Mouse (Mus musculus) cerebellum, postnatal 4 days (tissue): ENCODE results near the gene Snx8.
"Not testable (repeated sequence)": the region's sequence is repeated elsewhere in the genome, so short reads cannot be mapped to it uniquely, and the experiment has no call there.

Experiments used
- DNase-seq, 2 experiments: peaks; one replicate each; pipeline ENCODE4 v3.0.0; 2022; ENCODE audit warnings: low spot score in 2 of 2, mixed read lengths in 1 of 2

The Snx8 gene

DNA sequence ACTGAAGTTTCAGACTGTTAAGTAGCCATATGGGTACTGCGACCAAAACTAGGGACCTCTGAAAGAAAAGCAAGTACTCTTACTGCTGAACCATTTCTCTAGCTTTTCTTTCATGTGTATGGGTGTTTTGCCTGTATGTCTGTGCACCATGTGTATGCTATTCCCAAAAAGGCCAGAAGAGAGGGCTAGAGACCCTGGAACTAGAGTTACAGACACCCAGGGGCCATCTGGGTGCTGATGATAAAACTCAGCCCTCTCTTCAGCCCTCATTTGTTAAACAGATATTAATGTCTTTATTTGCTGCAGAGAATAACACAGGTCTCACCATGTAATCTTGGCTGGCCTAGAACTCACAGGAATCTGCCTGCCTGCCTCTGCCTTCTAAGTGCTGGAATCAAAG lies 4.6 kb downstream of the Snx8 start:
- DNase-seq: no peak

- no peak for DNase-seq
Measured at GRCm38 (mm10) chr5:140383559-140383958, 5.5 kb downstream of the Snx8 start.

DNA sequence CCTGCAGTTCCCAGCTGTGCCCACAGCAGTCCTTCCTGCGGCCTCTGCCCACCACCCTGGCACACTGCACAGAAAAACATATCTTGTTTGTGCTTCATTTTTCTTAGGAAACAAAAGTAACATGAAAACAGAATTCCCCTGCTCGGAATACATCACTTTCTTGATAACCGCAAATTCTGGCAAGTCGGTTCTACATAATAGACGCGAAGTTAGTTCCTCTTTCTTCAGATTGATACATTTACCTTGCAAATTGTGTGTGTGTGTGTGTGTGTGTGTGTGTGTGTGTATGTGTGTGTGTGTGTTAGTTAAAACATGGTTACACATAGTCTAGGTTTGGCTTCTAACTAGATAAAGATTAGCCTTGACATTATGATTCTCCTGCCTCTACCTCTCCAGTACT lies 6.4 kb downstream of the Snx8 start:
- no peak for DNase-seq

GRCm38 (mm10) chr5:140381156-140381555 lies 7.9 kb downstream of the Snx8 start:
- no peak for DNase-seq

DNA sequence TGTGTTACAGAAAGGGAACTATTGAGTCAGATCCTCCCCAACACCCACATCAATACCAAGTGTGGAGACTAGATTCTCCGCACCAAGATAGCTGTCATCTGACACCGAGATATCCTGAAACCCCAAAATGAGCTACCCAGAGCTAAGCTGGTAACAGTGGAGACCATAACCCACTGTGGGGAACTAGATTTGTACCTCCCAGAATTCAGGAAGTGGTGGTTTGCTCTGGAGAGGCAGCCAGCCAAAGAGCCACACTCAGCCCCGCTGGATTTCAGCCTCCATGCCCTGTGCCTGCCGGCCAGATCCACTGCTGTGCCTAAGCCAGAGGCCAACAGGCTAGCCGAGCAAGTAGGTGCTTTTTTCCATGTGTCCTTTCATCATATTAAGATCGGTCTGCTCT lies 9.8 kb downstream of the Snx8 start:
- DNase-seq: no peak

DNA sequence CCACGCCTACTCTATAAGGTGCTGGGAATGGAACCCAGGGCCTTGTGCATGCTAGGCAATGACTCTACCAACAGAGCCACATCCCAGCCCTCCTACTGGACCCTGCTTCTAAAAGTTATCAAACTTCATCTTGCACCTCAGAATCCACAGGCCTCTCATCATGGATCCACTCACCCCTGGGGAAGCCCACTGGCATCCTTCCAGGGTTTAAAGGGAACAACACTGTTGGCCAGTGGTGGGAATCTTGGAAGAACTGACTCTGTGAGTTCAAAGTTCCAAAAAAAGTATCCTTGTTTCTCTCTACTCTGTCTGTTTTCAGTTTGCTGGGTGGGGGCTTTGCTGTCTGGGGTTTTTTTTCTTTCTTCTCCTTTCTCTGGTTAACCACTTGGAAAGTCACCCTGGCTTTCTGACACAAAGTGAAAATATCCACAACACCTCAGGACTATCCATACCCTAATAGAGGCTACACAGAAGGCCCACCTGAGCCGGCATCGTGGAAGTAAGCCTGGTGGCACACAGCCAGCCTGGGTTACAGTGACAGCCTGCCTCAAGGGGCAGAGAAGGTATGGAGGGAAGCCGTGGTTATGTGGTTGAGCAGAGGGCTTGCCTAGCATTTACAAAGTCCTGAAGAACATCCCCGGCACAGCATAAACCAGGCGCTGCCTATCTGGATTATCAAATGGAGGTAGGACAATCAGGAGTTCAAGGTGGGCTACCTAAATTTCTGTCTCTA lies 10.8 kb downstream of the Snx8 start:
- no peak for DNase-seq

GRCm38 (mm10) chr5:140375249-140375829 lies 13.7 kb downstream of the Snx8 start:
- no peak for DNase-seq

DNA sequence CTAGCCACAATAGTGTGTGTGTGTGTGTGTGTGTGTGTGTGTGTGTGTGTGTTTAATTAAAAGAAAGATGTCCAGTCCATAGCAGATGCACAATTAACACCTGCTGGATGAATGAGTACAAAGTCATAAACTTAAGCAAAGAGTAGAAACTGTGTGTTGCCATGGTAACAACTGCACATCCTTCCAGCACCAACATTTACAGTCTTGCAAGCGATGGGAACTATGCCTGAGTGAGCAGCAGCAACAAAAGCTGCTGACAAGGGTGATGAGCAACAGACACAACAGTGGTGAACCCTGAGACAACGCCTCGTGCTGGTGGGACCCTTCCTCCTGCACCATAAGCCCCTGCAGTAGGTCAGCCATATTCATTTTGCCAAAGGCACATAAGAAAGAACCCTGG lies 14.8 kb downstream of the Snx8 start:
- no peak for DNase-seq

DNA sequence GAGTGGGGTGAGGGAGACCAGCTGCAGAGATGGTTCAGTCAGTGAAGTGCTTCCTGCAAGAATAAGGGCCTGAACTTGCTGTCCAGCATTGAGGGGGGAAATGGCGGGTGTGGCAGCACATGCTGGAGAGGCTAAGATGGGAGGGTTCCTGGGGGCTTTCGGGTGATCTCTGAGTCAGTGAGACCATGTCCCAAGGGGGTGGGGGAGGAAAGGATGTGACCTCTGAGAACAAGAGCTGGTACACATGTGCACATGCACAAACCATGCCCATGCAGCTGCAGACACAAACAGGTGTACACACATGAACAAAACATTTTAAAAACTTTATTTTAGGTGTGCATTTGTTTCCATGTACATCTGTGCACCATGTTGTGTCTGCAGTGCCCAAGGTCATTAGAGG lies 15.4 kb downstream of the Snx8 start:
- no peak for DNase-seq

DNA sequence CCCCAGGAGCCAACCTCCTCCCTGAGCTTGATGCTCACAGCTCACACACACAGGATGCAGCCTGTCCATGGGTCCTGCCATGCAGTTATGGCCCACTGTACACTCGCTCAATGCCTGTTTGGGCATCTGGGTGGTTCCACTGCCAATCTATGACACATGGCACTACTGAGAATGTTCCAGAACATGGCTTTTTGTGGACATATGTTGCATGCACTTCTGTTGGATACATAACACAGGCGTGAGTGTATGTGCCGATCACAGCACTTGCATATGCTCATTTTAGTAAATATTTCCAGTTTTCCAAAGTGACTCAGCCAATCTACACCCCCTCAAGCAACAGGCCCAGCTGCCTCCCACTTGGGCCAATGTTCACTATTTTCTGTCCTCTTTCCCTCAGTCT lies 17.4 kb downstream of the Snx8 start:
- DNase-seq: no peak

DNA sequence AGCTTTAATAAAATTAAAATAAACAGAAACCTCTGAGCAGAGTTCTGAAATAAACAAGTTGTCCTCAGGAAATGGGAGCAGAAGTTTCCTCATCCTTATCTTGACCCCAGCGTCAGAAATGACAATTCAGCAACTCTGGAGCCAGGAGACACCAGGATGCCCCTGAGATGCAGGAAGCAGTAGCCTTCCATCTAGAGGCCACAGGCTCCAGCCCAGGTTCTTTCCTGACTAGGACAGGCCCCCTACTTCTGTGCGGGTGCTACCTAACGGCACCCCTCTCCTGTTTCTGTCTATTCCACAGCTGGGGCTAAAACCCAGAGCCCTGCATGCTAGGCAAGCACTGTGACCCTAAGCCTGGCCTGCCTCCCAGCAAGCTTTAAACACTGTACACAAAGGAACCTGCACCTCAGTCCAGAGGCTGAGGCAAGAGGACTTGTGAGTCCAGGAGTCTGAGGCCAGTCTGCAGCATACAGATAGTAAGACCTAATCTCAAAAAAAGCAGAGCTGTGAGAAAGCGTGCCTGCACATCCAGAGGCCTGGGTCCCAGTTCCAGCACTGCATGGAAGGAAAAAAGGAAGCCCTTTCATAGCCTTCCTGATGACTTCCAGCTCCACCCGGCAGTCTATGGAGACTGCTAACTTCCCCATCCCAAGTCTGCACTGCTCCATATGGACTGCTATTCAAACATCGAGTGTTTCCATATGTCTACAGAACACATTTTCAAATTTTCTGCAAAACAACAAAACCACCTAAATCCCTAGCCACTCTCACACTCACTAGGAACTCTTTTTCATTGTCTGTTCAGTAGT lies 18.4 kb downstream of the Snx8 start:
- no peak for DNase-seq

DNA sequence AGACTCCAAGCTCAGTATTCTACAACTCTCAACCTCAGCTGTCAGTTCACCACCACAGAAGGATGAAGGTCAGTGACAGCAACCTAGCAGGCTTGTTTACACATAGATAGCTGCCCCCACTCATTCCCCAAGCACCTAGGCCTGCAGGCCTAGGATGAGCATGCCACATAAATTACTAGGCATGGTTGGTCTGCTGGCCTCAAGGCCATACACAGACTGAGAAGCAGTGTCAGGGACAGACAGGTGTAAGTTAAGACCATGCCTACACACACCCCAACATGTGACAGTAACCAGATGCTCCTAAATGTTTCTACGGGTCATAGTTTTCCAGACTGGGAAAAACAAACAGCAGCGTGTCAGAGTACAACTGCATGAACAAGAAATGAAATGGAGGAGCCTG lies 19.6 kb downstream of the Snx8 start:
- no peak for DNase-seq

- no peak for DNase-seq
Measured at GRCm38 (mm10) chr5:140368926-140369325, 20.1 kb downstream of the Snx8 start.

- DNase-seq: not testable (repeated sequence)
Measured at GRCm38 (mm10) chr5:140368126-140368525, 20.9 kb downstream of the Snx8 start.

DNA sequence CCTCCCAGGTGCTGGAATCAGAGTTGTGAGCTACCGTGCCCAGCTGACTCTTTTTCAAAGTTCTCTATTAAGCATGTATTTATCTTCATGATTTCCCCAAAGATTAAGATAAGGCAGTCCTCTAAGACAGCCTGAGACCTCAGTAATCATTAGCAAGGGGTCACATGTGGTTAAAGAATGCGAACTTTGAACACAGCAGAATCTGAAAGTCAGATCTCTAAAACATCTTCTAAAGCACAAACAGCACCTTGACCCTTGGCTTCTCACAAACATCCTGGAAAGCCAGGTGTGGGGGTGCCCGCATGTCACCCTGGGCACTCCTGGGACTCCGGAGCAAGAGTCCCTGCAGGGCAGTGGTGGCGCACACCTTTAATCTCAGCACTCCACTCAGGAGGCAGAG lies 24.6 kb downstream of the Snx8 start:
- no peak for DNase-seq

- no peak for DNase-seq
Measured at GRCm38 (mm10) chr5:140359930-140360674, 29.0 kb downstream of the Snx8 start.

DNA sequence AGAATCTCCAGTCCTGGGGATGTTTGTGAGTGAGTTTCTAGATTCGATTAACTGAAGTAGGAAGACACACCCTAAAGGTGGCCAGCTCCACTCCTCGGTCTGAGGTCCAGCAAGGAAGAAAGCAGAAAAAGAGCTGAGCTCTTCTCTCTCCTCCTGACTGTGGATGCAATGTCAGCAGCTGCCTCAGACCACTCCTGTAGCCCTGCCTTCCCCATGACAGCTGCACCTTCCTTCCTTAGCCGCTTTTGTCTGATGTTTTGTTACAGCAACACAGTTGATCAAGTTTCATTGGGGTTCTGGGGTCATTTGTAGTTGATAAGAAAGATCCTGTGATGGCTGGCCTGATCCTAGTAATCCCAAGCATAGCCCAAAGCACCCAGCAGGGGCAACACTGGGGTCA lies 31.6 kb downstream of the Snx8 start:
- DNase-seq: no peak

- no peak for DNase-seq
Measured at GRCm38 (mm10) chr5:140355934-140356333, 33.1 kb downstream of the Snx8 start.

GRCm38 (mm10) chr5:140352352-140352751 lies 36.7 kb downstream of the Snx8 start:
- DNase-seq: no peak

DNA sequence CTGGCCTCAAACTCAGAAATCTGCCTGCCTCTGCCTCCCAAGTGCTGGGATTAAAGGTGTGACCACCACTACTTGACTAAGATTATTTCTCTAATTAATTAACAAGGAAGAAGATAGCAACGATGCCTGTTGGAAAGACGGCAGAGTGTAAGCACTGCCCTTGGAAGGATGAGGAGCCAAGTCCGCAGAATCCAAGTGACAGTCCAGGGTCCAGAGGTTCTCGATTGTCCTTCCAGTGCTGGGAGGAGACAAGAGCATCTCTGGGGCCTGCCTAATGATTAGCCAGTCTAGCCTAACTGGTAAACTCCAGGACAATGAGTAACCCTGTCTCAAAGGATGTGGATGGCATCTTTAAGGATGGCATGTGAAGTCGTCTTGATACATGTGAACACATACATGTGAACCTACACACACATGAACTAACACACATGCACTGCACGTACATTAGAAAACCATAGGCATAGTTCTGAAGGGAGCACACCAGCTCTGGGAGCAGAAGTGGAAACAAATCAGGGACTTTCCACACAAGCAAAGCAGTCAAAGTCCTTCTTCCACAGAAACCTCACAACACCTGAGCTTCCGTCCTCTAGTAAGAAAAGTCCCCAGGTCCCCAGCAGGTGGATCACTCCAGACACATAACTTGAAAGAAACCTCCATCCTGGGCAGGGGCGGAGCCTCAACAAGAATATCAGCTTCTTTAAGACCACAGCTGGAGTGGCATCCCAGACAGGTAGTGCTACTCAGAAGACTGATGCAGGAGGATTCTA lies 38.1 kb downstream of the Snx8 start:
- DNase-seq: no peak

GRCm38 (mm10) chr5:140349882-140350281 lies 39.2 kb downstream of the Snx8 start:
- no peak for DNase-seq
